Mouse (Mus musculus): ENCODE results near the gene Glipr1l3.
"Not testable (repeated sequence)": the region's sequence is repeated elsewhere in the genome, so short reads cannot be mapped to it uniquely, and the experiment has no call there.

The Glipr1l3 gene

GRCm38 (mm10) chr10:112159882-112160560 is at the start of gene Glipr1l3:
Glipr1l3 (minus strand) TSS chr10:112160327.
- DNase-seq (ENCODE audit: low spot score) = peak; percentile 41

GRCm38 (mm10) chr10:112203463-112203862 is 43.3 kb upstream of the Glipr1l3 start:
- DNase-seq (ENCODE audit: low spot score) = no peak

- not testable (repeated sequence) for DNase-seq (ENCODE audit: low spot score)
Observed at GRCm38 (mm10) chr10:112193919-112194318, 33.8 kb upstream of the Glipr1l3 start.

GRCm38 (mm10) chr10:112177027-112177426 is 16.9 kb upstream of the Glipr1l3 start:
- not testable (repeated sequence) for DNase-seq (ENCODE audit: low spot score)

GRCm38 (mm10) chr10:112163168-112163766 is 3.1 kb upstream of the Glipr1l3 start, which contains the start of gene Caps2:
Caps2 (plus strand) TSS chr10:112163621.
- DNase-seq (ENCODE audit: low spot score) = peak; percentile 13

- no peak for DNase-seq (ENCODE audit: low spot score)
Observed at GRCm38 (mm10) chr10:112139834-112140233, 20.3 kb downstream of the Glipr1l3 start.

- DNase-seq (ENCODE audit: low spot score) = no peak
Observed at GRCm38 (mm10) chr10:112138871-112139430, 21.2 kb downstream of the Glipr1l3 start.

GRCm38 (mm10) chr10:112138050-112138870 is 21.9 kb downstream of the Glipr1l3 start:
- no peak for DNase-seq (ENCODE audit: low spot score)

- no peak for DNase-seq (ENCODE audit: low spot score)
Observed at GRCm38 (mm10) chr10:112132194-112132593, 27.9 kb downstream of the Glipr1l3 start.

- not testable (repeated sequence) for DNase-seq (ENCODE audit: low spot score)
Observed at GRCm38 (mm10) chr10:112127682-112128230, 32.4 kb downstream of the Glipr1l3 start.

GRCm38 (mm10) chr10:112125090-112125489 is 35.0 kb downstream of the Glipr1l3 start:
- not testable (repeated sequence) for DNase-seq (ENCODE audit: low spot score)

GRCm38 (mm10) chr10:112110401-112110800 is 49.7 kb downstream of the Glipr1l3 start:
- no peak for DNase-seq (ENCODE audit: low spot score)

- DNase-seq (ENCODE audit: low spot score) = not testable (repeated sequence)
Observed at GRCm38 (mm10) chr10:112105785-112106184, 54.3 kb downstream of the Glipr1l3 start.
